Mouse (Mus musculus) cortical plate, adult 2 months (tissue): ENCODE measurements at regions not wholly inside any gene's neighbourhood (a gene's known extent, or its start where the extent isn't known, plus 50 kb on each side); places are given as distances from the start of the nearest gene placed in this dataset.

ENCODE experiments used
- CTCF ChIP-seq: fragments of 200-500 bp; IDR thresholded peaks from 2 replicates; pipeline ENCODE4 v1.5.1; 2011; ENCODE audit warnings: mild to moderate bottlenecking, control low read depth, low read length; ENCODE audit not compliant: insufficient read depth; ENCODE audit errors: extremely low read depth
- POLR2A ChIP-seq: fragments of 200-500 bp; IDR thresholded peaks from 2 replicates; pipeline ENCODE4 v1.6.1; 2011; ENCODE audit warnings: mild to moderate bottlenecking, low read length, control low read depth; ENCODE audit not compliant: insufficient read depth; ENCODE audit errors: extremely low read depth

GRCm38 (mm10) chr3:21569721-21570120 lies 506.7 kb upstream of the Tbl1xr1 start:
- TF ChIP-seq CTCF, result no peak
- TF ChIP-seq POLR2A, result no peak
